Mouse (Mus musculus) thymus, adult 2 months (tissue): Measurements from ENCODE around the gene Plekha5.

Experiments
- CTCF ChIP-seq: fragments of 200-500 bp; IDR thresholded peaks from 2 replicates; pipeline ENCODE4 v1.5.1; 2012; ENCODE audit warnings: mild to moderate bottlenecking, control low read depth, low read length, moderate library complexity, borderline replicate concordance; ENCODE audit not compliant: control insufficient read depth, poor library complexity, insufficient read depth; ENCODE audit errors: extremely low read depth
- POLR2A ChIP-seq: fragments of 200-500 bp; IDR thresholded peaks from 2 replicates; pipeline ENCODE4 v1.6.1; 2012; ENCODE audit warnings: mild to moderate bottlenecking, low read length, control low read depth, moderate library complexity; ENCODE audit not compliant: control insufficient read depth, poor library complexity, insufficient read depth; ENCODE audit errors: extremely low read depth

GRCm38 (mm10) chr6:140567897-140568296 lies 144.0 kb downstream of the Plekha5 start:
- TF ChIP-seq POLR2A (no peak), CTCF (no peak)
